ENCODE assay signal across 8 mouse cellular contexts in the genomic region with DNA sequence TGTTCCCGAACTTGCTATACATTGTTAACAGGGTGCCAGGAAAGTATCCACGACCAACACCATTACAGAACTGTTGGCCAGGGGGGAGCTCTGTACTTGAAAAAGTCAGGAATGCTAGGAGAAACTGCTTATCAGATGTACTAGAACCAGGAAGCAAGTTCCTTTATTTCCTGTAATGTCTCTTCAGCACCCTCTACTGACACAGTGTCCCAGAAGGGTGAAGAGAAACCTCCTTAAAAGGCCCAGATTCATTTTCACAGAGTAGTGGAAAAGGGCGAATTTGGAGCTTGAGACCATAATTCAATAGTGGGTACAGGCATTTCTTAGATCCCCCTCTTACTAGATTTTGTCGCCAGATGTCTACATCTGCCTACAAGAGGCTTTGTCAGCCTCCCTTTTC. TPM values are rescaled to one million over a fixed set of nuclear protein-coding genes. Genes with fewer than 3 reads are reported as not detected.
DNase-seq lines count a peak whose midpoint lies in the region; ATAC-seq and TF ChIP-seq lines count a peak whose summit lies in the region.

No protein-coding gene starts in this region.

- POLR2A ChIA-PET in Patski (lab: Charles Lee), result interaction anchor here (1.0 to 1.3 kb wide), 2 partner anchors 16 to 101 kb away, joined by 4 read pairs; no protein-coding TSS in a partner anchor

- WGBS in forebrain, embryonic 12.5 days, result 40% methylated on average over 4 of the region's 4 CpGs
- WGBS in kidney, embryonic 16.5 days, result 20% methylated on average over 4 of the region's 4 CpGs

- TF ChIP-seq CTCF in layer of hippocampus, adult 2 months (conservative IDR thresholded peaks at IDR 0.05), result peak; percentile 75
- peak; percentile 69 for TF ChIP-seq CTCF in Patski (IDR thresholded peaks at IDR 0.05)

- intact Hi-C loops in gastrocnemius, postnatal 36 days (cut with DNase I), result loop anchor here (5.0 to 10.0 kb wide), 3 partner anchors 82 to 275 kb away; no protein-coding TSS in a partner anchor

- H3K9me3 ChIP-seq in forebrain, embryonic 12.5 days, result no peaks in the 10 kb centered on the region
- no peaks in the 10 kb centered on the region for H3K9me3 ChIP-seq in kidney, embryonic 16.5 days (ENCODE audit: low read length)

- DNase-seq in layer of hippocampus, adult 2 months (ENCODE audit: low spot score in 2 of 2), result peak; percentile 43 to 67
- no peak for DNase-seq in layer of hippocampus, adult 9-11 months
- DNase-seq in Patski (ENCODE audit: low read depth, low spot score), result peak; percentile 39
- DNase-seq in lung, postnatal 36 days, result peak; percentile 77
- peak; percentile 19 for DNase-seq in yolk sac, embryonic 10.5 days (ENCODE audit: low spot score)
- DNase-seq in gastrocnemius, postnatal 36 days, result no peak

- H3K4me1 ChIP-seq in forebrain, embryonic 12.5 days, result peaks cover 35% of the 10 kb centered on the region
- H3K4me1 ChIP-seq in kidney, embryonic 16.5 days (ENCODE audit: insufficient read depth, low read length), result peaks cover 34% of the 10 kb centered on the region

- peak; percentile 56 for ATAC-seq in Patski
- ATAC-seq in forebrain, embryonic 12.5 days (ENCODE audit: low FRiP score), result no peak
- ATAC-seq in kidney, embryonic 16.5 days (ENCODE audit: low FRiP score, low TSS enrichment), result no peak

- CTCF ChIA-PET in Patski (lab: Charles Lee), result interaction anchor here (0.7 to 1.5 kb wide), 8 partner anchors 9 to 1029 kb away, joined by 3 to 4 read pairs (median 3); no protein-coding TSS in a partner anchor

- H3K4me3 ChIP-seq in layer of hippocampus, adult 2 months, result peak overlapping the region; percentile 84
- peak overlapping the region; percentile 89 for H3K4me3 ChIP-seq in forebrain, embryonic 12.5 days (replicated peaks)
- H3K4me3 ChIP-seq in kidney, embryonic 16.5 days (ENCODE audit: low read length), result peak overlapping the region; percentile 87

- no peaks in the 10 kb centered on the region for H3K27me3 ChIP-seq in Patski
- no peaks in the 10 kb centered on the region for H3K27me3 ChIP-seq in forebrain, embryonic 12.5 days
- no peaks in the 10 kb centered on the region for H3K27me3 ChIP-seq in kidney, embryonic 16.5 days (ENCODE audit: insufficient read depth, low read length)

- peak overlapping the region; percentile 88; the same call in 1 of the 2 replicates for H3K9ac ChIP-seq in forebrain, embryonic 12.5 days
- H3K9ac ChIP-seq in kidney, embryonic 16.5 days (replicated peaks; ENCODE audit: low read length), result peak overlapping the region; percentile 63

- peak overlapping the region; percentile 99 for H3K4me2 ChIP-seq in forebrain, embryonic 12.5 days
- peak overlapping the region; percentile 74 for H3K4me2 ChIP-seq in kidney, embryonic 16.5 days (replicated peaks; ENCODE audit: low read depth, low read length)

- in situ Hi-C loops in Patski (cut with MboI; ENCODE audit: low pct_unique_long_range_greater_than_20kb), result loop anchor here (10.0 to 25.0 kb wide), 3 partner anchors 275 to 1038 kb away; no protein-coding TSS in a partner anchor

- H3K36me3 ChIP-seq in forebrain, embryonic 12.5 days (replicated peaks), result no peaks in the 10 kb centered on the region
- H3K36me3 ChIP-seq in kidney, embryonic 16.5 days (ENCODE audit: insufficient read depth, low read length), result no peaks in the 10 kb centered on the region

- H3K27ac ChIP-seq in layer of hippocampus, adult 2 months, result peak overlapping the region; percentile 92
- peak overlapping the region; percentile 86 for H3K27ac ChIP-seq in forebrain, embryonic 12.5 days
- peak overlapping the region; percentile 95 for H3K27ac ChIP-seq in kidney, embryonic 16.5 days (ENCODE audit: low read length)

RNA-seq across cellular contexts. Expression of a gene that starts 0.6 kb away (rescaled TPM):
- 10 to 100 TPM; 14.6 to 16.2 TPM for total RNA-seq in layer of hippocampus, adult 2 months (2021)
- polyA plus RNA-seq in Patski (2021), result 54.9 TPM
- polyA plus RNA-seq in forebrain, embryonic 12.5 days (2016; fragmentation: Nextera tagmentation; extraction: Ambion mirVana), result 4.1 and 4.7 TPM in 2 replicates
- polyA plus RNA-seq in kidney, embryonic 16.5 days (2015; fragmentation: Nextera tagmentation; extraction: Ambion mirVana), result 7.3 and 9.1 TPM in 2 replicates
- total RNA-seq in gastrocnemius, postnatal 36 days (2021), result 1 to 10 TPM; 6.9 to 7.6 TPM

Comparison
In these comparisons a context has a peak if more than half of its experiments do, and no peak if none do; other contexts are left out.
1. DNase-seq: peak in layer of hippocampus, adult 2 months (2 of 2), Patski (single experiment), lung, postnatal 36 days (single experiment) and yolk sac, embryonic 10.5 days (single experiment); none in layer of hippocampus, adult 9-11 months (single experiment) and gastrocnemius, postnatal 36 days (0 of 2).
2. Peak in every context shown above with its lines, with median percentiles within 50 percentile points of each other: H3K27ac ChIP-seq and H3K4me3 ChIP-seq.